Mouse (Mus musculus) G1E (cell line): ENCODE measurements around the gene Slc18a2.

Experiments
- CTCF ChIP-seq: IDR thresholded peaks from 2 replicates; pipeline ENCODE4 v1.5.1; 2012; ENCODE audit warnings: low read depth, low read length, inconsistent platforms, mixed read lengths
- GATA1 ChIP-seq: IDR thresholded peaks from 2 replicates; pipeline ENCODE4 v1.6.1; 2012; ENCODE audit warnings: borderline replicate concordance, low read length, inconsistent platforms, mixed read lengths
- GATA2 ChIP-seq: IDR thresholded peaks from 2 replicates; pipeline ENCODE4 v1.6.1; 2012; ENCODE audit warnings: low read depth, low read length, inconsistent platforms, borderline replicate concordance
- POLR2AphosphoS5 ChIP-seq: IDR thresholded peaks from 2 replicates; pipeline ENCODE4 v1.6.1; 2012; ENCODE audit warnings: low read depth, low read length, inconsistent platforms; ENCODE audit not compliant: insufficient replicate concordance

DNA sequence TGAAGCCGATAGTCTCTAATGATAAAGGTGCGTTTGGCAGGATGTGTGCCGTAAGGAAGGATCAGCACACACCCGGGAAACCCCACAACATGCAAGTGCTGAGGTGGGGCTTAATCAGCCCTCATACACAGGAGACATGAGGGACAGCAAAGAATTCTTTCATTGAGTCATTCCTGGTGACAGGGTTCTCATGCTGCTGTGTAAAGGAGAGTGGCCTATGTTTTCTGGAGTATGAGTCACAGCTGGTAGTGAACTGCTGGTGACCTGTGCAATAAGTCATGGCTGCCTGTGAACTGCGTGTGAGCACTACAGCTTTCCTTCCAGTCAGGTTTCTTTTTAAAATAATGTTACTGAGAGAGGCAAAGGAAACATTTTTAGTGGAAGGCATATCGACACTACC lies 29.1 kb downstream of the Slc18a2 start:
- TF ChIP-seq CTCF = no peak
- TF ChIP-seq GATA1 = no peak
- TF ChIP-seq GATA2 = no peak
- TF ChIP-seq POLR2AphosphoS5 = no peak
